8 mouse cellular contexts compared by ENCODE assay signal in the genomic region with DNA sequence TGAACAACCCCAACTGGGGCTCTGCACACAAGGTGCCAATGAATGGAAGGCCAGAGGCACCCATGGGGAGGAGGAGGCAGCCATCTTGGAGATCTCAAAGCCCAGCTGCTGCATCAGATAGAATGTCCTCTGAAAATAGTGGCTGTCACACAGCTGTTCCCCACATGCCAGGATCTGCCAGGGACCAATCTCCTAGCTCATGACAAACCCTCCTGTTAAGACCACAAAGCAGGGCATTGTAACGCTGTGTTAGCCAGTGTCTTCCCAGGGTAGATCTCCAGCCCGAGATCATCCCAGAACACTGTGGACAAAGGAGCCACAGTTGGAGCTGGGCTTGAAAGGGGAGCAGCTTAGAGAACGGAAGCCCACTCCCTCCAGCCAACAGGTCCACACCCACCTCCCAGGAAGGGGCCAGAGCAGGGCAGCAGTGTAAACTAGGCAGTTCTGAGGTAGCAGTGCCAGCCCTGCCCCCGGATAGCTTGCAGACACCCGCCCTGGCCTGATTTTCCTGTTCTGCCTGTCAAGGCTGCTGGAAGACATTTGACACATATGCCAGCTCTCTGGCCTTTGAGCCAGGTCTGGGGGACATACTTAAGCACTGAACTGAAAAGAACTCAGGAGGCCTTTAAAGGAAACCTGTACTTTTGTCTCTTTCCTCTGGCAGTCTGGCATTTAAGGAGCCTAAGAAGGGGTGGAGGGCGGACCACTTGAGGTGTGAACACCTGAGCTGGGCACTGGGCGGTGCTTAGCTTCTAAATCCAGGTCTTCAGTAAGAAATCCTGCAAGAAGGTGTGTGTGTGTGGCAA. TPM values are rescaled to one million over a fixed set of nuclear protein-coding genes. Genes with fewer than 3 reads are reported as not detected.
DNase-seq lines count a peak whose midpoint lies in the region; ATAC-seq and TF ChIP-seq lines count a peak whose summit lies in the region.

No protein-coding gene starts in this region.

- no peak for TF ChIP-seq EP300 in heart, adult 2 months (IDR thresholded peaks at IDR 0.05; ENCODE audit: insufficient read depth, low read depth, low read length)

- WGBS in heart, adult 2 months = 63% methylated on average over 7 of the region's 7 CpGs
- 30% methylated on average over 7 of the region's 7 CpGs for WGBS in embryonic facial prominence, embryonic 12.5 days
- WGBS in kidney, postnatal 0 days = 46% methylated on average over 7 of the region's 7 CpGs
- WGBS in midbrain, embryonic 16.5 days = 49% methylated on average over 7 of the region's 7 CpGs

- H3K9me3 ChIP-seq in embryonic facial prominence, embryonic 12.5 days = no peaks in the 10 kb centered on the region
- H3K9me3 ChIP-seq in kidney, postnatal 0 days (replicated peaks; ENCODE audit: low read length) = no peaks in the 10 kb centered on the region
- H3K9me3 ChIP-seq in midbrain, embryonic 16.5 days (replicated peaks; ENCODE audit: control insufficient read depth, low read length, poor library complexity, severe bottlenecking) = no peaks in the 10 kb centered on the region

- no peaks in the 10 kb centered on the region for H3K4me1 ChIP-seq in heart, adult 2 months (ENCODE audit: control insufficient read depth, insufficient read depth, low read length)
- H3K4me1 ChIP-seq in embryonic facial prominence, embryonic 12.5 days = 0 out of 2 replicates have a peak, but pooled peaks cover 6% of the 10 kb centered on the region
- H3K4me1 ChIP-seq in kidney, postnatal 0 days (replicated peaks; ENCODE audit: insufficient read depth, low read length) = 0 out of 2 replicates have a peak, but pooled peaks cover 4% of the 10 kb centered on the region
- H3K4me1 ChIP-seq in midbrain, embryonic 16.5 days (ENCODE audit: control insufficient read depth, insufficient read depth, low read length) = no peaks in the 10 kb centered on the region

- no peak overlapping the region for H3K4me2 ChIP-seq in embryonic facial prominence, embryonic 12.5 days (replicated peaks)
- H3K4me2 ChIP-seq in kidney, postnatal 0 days (ENCODE audit: low read length) = no peak overlapping the region
- no peak overlapping the region for H3K4me2 ChIP-seq in midbrain, embryonic 16.5 days (ENCODE audit: low read length)

- H3K27ac ChIP-seq in heart, adult 2 months = no peak overlapping the region
- peak overlapping the region; percentile 60 for H3K27ac ChIP-seq in embryonic facial prominence, embryonic 12.5 days
- H3K27ac ChIP-seq in kidney, postnatal 0 days = peak overlapping the region; percentile 42
- H3K27ac ChIP-seq in midbrain, embryonic 16.5 days (ENCODE audit: low read length) = no peak overlapping the region

- no peaks in the 10 kb centered on the region for H3K27me3 ChIP-seq in heart, adult 2 months (ENCODE audit: control insufficient read depth, insufficient read depth, low read length)
- H3K27me3 ChIP-seq in embryonic facial prominence, embryonic 12.5 days = no peaks in the 10 kb centered on the region
- no peaks in the 10 kb centered on the region for H3K27me3 ChIP-seq in kidney, postnatal 0 days (ENCODE audit: insufficient read depth, low read length)
- no peaks in the 10 kb centered on the region for H3K27me3 ChIP-seq in midbrain, embryonic 16.5 days (ENCODE audit: control insufficient read depth, insufficient read depth, low read depth, low read length)

- no peak for TF ChIP-seq CTCF in heart, adult 2 months (IDR thresholded peaks at IDR 0.05)
- no peak for TF ChIP-seq CTCF in kidney, postnatal 0 days (IDR thresholded peaks at IDR 0.05; ENCODE audit: low read depth)

- no peaks in the 10 kb centered on the region for H3K79me2 ChIP-seq in heart, adult 2 months (replicated peaks; ENCODE audit: control insufficient read depth, insufficient read depth, low read length)

- no peaks in the 10 kb centered on the region for H3K36me3 ChIP-seq in heart, adult 2 months (ENCODE audit: control insufficient read depth, insufficient read depth, low read length)
- no peaks in the 10 kb centered on the region for H3K36me3 ChIP-seq in embryonic facial prominence, embryonic 12.5 days
- H3K36me3 ChIP-seq in kidney, postnatal 0 days (ENCODE audit: insufficient read depth, low read length) = no peaks in the 10 kb centered on the region
- no peaks in the 10 kb centered on the region for H3K36me3 ChIP-seq in midbrain, embryonic 16.5 days (ENCODE audit: control insufficient read depth, insufficient read depth, low read length)

- ATAC-seq in embryonic facial prominence, embryonic 12.5 days (ENCODE audit: insufficient number of reproducible peaks, insufficient read depth, low FRiP score, low TSS enrichment) = peak; percentile 63
- peak; percentile 79 for ATAC-seq in kidney, postnatal 0 days (replicated peaks; ENCODE audit: low FRiP score, low read depth)
- ATAC-seq in midbrain, embryonic 16.5 days = peak; percentile 41; the same call in 1 of the 2 replicates

- H3K4me3 ChIP-seq in heart, adult 2 months = no peak overlapping the region
- H3K4me3 ChIP-seq in embryonic facial prominence, embryonic 12.5 days = no peak overlapping the region
- H3K4me3 ChIP-seq in kidney, postnatal 0 days (replicated peaks; ENCODE audit: low read depth, low read length) = no peak overlapping the region
- H3K4me3 ChIP-seq in midbrain, embryonic 16.5 days (ENCODE audit: low read depth, low read length) = no peak overlapping the region

- intact Hi-C loops in heart, adult 2 months (cut with DNase I) = no loop called here
- intact Hi-C loops in heart, postnatal 36 days (cut with DNase I) = no loop called here

- no peak for TF ChIP-seq POLR2A in heart, adult 2 months (IDR thresholded peaks at IDR 0.05; ENCODE audit: insufficient read depth, low read depth, low read length)

- peak; percentile 81 for DNase-seq in heart, adult 11 months
- no peak for DNase-seq in heart, adult 2 months
- DNase-seq in kidney, postnatal 0 days (ENCODE audit: low spot score) = peak; percentile 34
- no peak for DNase-seq in T-cell, adult 2 months (ENCODE audit: low spot score)
- DNase-seq in spleen, adult 12 weeks (ENCODE audit: low spot score) = no peak
- no peak for DNase-seq in heart, postnatal 36 days

- no peak overlapping the region for H3K9ac ChIP-seq in heart, adult 2 months (ENCODE audit: low read depth, low read length)
- no peak overlapping the region for H3K9ac ChIP-seq in embryonic facial prominence, embryonic 12.5 days
- H3K9ac ChIP-seq in kidney, postnatal 0 days (ENCODE audit: low read depth, low read length) = no peak overlapping the region
- no peak overlapping the region for H3K9ac ChIP-seq in midbrain, embryonic 16.5 days (ENCODE audit: low read depth, low read length)

RNA-seq across cellular contexts. Expression of a gene that starts 54.8 kb away (rescaled TPM):
- 10 to 100 TPM; 77.8 to 85.5 TPM for total RNA-seq in heart, adult 2 months (2021)
- polyA plus RNA-seq in heart, adult 2 months (2012; rRNA removed) = 75.7 and 120 TPM in 2 replicates
- polyA plus RNA-seq in embryonic facial prominence, embryonic 12.5 days (2016; fragmentation: Nextera tagmentation; extraction: Ambion mirVana) = 60.6 and 68.3 TPM in 2 replicates
- polyA plus RNA-seq in kidney, postnatal 0 days (2015; fragmentation: Nextera tagmentation; extraction: Ambion mirVana) = 174 and 179 TPM in 2 replicates
- polyA plus RNA-seq in midbrain, embryonic 16.5 days (2015; fragmentation: Nextera tagmentation; extraction: Ambion mirVana) = 36.1 and 37.5 TPM in 2 replicates
- 10 to 100 TPM; 87.0 to 90.2 TPM for total RNA-seq in heart, postnatal 36 days (2021)

Comparison
In these comparisons a context has a peak if more than half of its experiments do, and no peak if none do; other contexts are left out.
1. DNase-seq: peak in heart, adult 11 months (single experiment) and kidney, postnatal 0 days (single experiment); none in heart, adult 2 months (0 of 2), T-cell, adult 2 months (single experiment), spleen, adult 12 weeks (single experiment) and heart, postnatal 36 days (0 of 2).
2. H3K27ac ChIP-seq: peak in embryonic facial prominence, embryonic 12.5 days (single experiment) and kidney, postnatal 0 days (single experiment); none in heart, adult 2 months (single experiment) and midbrain, embryonic 16.5 days (single experiment).
3. Peak in every context shown above with its lines, with median percentiles within 50 percentile points of each other: ATAC-seq.